7 mouse cellular contexts compared by ENCODE assay signal in genomic region chr3:116424973-116425284, GRCm38 (mm10). TPM values are rescaled to one million over a fixed set of nuclear protein-coding genes. Genes with fewer than 3 reads are reported as not detected.
DNase-seq lines count a peak whose midpoint lies in the region; ATAC-seq and TF ChIP-seq lines count a peak whose summit lies in the region.

No protein-coding gene starts in this region.

- H3K4me3 ChIP-seq in intestine, postnatal 0 days (ENCODE audit: low read depth, low read length), result peak overlapping the region; percentile 79
- peak overlapping the region; percentile 95 for H3K4me3 ChIP-seq in midbrain, embryonic 12.5 days
- peak overlapping the region; percentile 82 for H3K4me3 ChIP-seq in small intestine, adult 2 months (ENCODE audit: low read depth, low read length)

- intact Hi-C loops in left cerebral cortex, postnatal 4 days (cut with DNase I), result no loop called here

- peak overlapping the region; percentile 47 for H3K9ac ChIP-seq in intestine, postnatal 0 days (ENCODE audit: low read depth, low read length)
- peak overlapping the region; percentile 93 for H3K9ac ChIP-seq in midbrain, embryonic 12.5 days (replicated peaks)

- TF ChIP-seq POLR2A in small intestine, adult 2 months (IDR thresholded peaks at IDR 0.05; ENCODE audit: low read depth, low read length), result peak; percentile 45; the same call in 1 of the 2 replicates

- TF ChIP-seq CTCF in intestine, postnatal 0 days (IDR thresholded peaks at IDR 0.05; ENCODE audit: low read depth), result peak; percentile 89
- TF ChIP-seq CTCF in small intestine, adult 2 months (IDR thresholded peaks at IDR 0.05; ENCODE audit: extremely low read depth, insufficient read length, insufficient replicate concordance, low read depth, low read length), result peak; percentile 76

- H3K27ac ChIP-seq in intestine, postnatal 0 days (ENCODE audit: low read depth, low read length), result peak overlapping the region; percentile 74
- H3K27ac ChIP-seq in midbrain, embryonic 12.5 days (replicated peaks), result peak overlapping the region; percentile 93
- H3K27ac ChIP-seq in small intestine, adult 2 months (ENCODE audit: insufficient read depth, low read depth, low read length), result peak overlapping the region; percentile 54

- DNase-seq in adrenal gland, postnatal 10 days, result peak; percentile 89
- peak; percentile 86 for DNase-seq in embryo, embryonic 9.5 days (ENCODE audit: extremely low spot score)
- peak; percentile 51 for DNase-seq in gonadal fat pad, adult 2 months (ENCODE audit: low read depth)
- DNase-seq in left cerebral cortex, postnatal 4 days, result peak; percentile 85

- H3K9me3 ChIP-seq in intestine, postnatal 0 days (ENCODE audit: control insufficient read depth), result no peaks in the 10 kb centered on the region
- H3K9me3 ChIP-seq in midbrain, embryonic 12.5 days, result no peaks in the 10 kb centered on the region

- WGBS in intestine, postnatal 0 days, result under 1% methylated on average over 11 of the region's 11 CpGs
- WGBS in midbrain, embryonic 12.5 days, result under 1% methylated on average over 11 of the region's 11 CpGs
- WGBS in small intestine, adult 2 months, result under 1% methylated on average over 11 of the region's 11 CpGs

- H3K27me3 ChIP-seq in intestine, postnatal 0 days (replicated peaks; ENCODE audit: control insufficient read depth, insufficient read depth, low read length), result no peaks in the 10 kb centered on the region
- H3K27me3 ChIP-seq in midbrain, embryonic 12.5 days, result no peaks in the 10 kb centered on the region
- H3K27me3 ChIP-seq in small intestine, adult 2 months (ENCODE audit: control insufficient read depth, insufficient read depth, low read length), result no peaks in the 10 kb centered on the region

- peak; percentile 49 for ATAC-seq in intestine, postnatal 0 days
- peak; percentile 45 for ATAC-seq in midbrain, embryonic 12.5 days (ENCODE audit: low FRiP score, low read depth)

- H3K36me3 ChIP-seq in intestine, postnatal 0 days (ENCODE audit: control insufficient read depth, insufficient read depth), result no peaks in the 10 kb centered on the region
- peaks cover 4% of the 10 kb centered on the region for H3K36me3 ChIP-seq in midbrain, embryonic 12.5 days
- H3K36me3 ChIP-seq in small intestine, adult 2 months (ENCODE audit: control insufficient read depth, insufficient read depth, low read length), result peaks cover 1% of the 10 kb centered on the region; the same call in 1 of the 2 replicates

- peak overlapping the region; percentile 76 for H3K4me2 ChIP-seq in intestine, postnatal 0 days (replicated peaks; ENCODE audit: low read depth)
- H3K4me2 ChIP-seq in midbrain, embryonic 12.5 days (replicated peaks), result peak overlapping the region; percentile 79

- no peaks in the 10 kb centered on the region for H3K4me1 ChIP-seq in intestine, postnatal 0 days (replicated peaks; ENCODE audit: control insufficient read depth, insufficient read depth, low read length)
- H3K4me1 ChIP-seq in midbrain, embryonic 12.5 days, result peaks cover 23% of the 10 kb centered on the region
- peaks cover 4% of the 10 kb centered on the region; the same call in 1 of the 2 replicates for H3K4me1 ChIP-seq in small intestine, adult 2 months (ENCODE audit: control insufficient read depth, insufficient read depth, insufficient read length, low read length)

RNA-seq across cellular contexts. Expression of gene Cdc14a, which starts 1.1 kb away (rescaled TPM):
- total RNA-seq in adrenal gland, postnatal 10 days (2021), result 10 to 100 TPM; 10.3 to 12.7 TPM
- polyA plus RNA-seq in gonadal fat pad, adult 2 months (2012; rRNA removed), result 3.0 and 3.7 TPM in 2 replicates
- polyA plus RNA-seq in intestine, postnatal 0 days (2015; fragmentation: Nextera tagmentation; extraction: Ambion mirVana), result 6.5 and 6.6 TPM in 2 replicates
- total RNA-seq in left cerebral cortex, postnatal 4 days (2021), result 1 to 10 TPM; 3.6 to 4.9 TPM
- polyA plus RNA-seq in midbrain, embryonic 12.5 days (2016; fragmentation: Nextera tagmentation; extraction: Ambion mirVana), result 17.7 and 18.1 TPM in 2 replicates
- polyA plus RNA-seq in small intestine, adult 2 months (2012; rRNA removed), result 6.6 and 8.6 TPM in 2 replicates

Comparison
In these comparisons a context has a peak if more than half of its experiments do, and no peak if none do; other contexts are left out.
1. Peak in every context shown above with its lines: DNase-seq, ATAC-seq, H3K4me3 ChIP-seq and H3K27ac ChIP-seq.